17 mouse cellular contexts compared by ENCODE assay signal in genomic region chr6:52232984-52233545, GRCm38 (mm10). TPM values are rescaled to one million over a fixed set of nuclear protein-coding genes. Genes with fewer than 3 reads are reported as not detected.
A peak's percentile ranks its signal among the peaks of the same experiment; 100 is the strongest.
DNase-seq lines count a peak whose midpoint lies in the region; ATAC-seq and TF ChIP-seq lines count a peak whose summit lies in the region.
"Had no signal": no experiment of that assay in that cellular context is flagged by ENCODE, and none has a peak within 500 bp of the region (broad histone marks: within the 10 kb centered on the region; RNA-seq: fewer than 3 reads in every experiment).

No protein-coding gene starts in this region.

- CTCF ChIA-PET in Patski (lab: Charles Lee): interaction anchor here (0.6 to 1.6 kb wide), 5 partner anchors 9 to 231 kb away, joined by 3 to 8 read pairs (median 4); partner anchors contain the start of gene Hoxa7

- H3K27me3 ChIP-seq in kidney, postnatal 0 days (ENCODE audit: insufficient read depth, low read length): no peaks in the 10 kb centered on the region
- H3K27me3 ChIP-seq in Patski: no peaks in the 10 kb centered on the region
- H3K27me3 ChIP-seq in limb, embryonic 15.5 days: no peaks in the 10 kb centered on the region; the same call in 1 of the 2 replicates

- H3K9me3 ChIP-seq in kidney, postnatal 0 days (replicated peaks; ENCODE audit: low read length): no peaks in the 10 kb centered on the region
- no peaks in the 10 kb centered on the region for H3K9me3 ChIP-seq in limb, embryonic 15.5 days
- H3K9me3 ChIP-seq: hindbrain, embryonic 12.5 days; midbrain, embryonic 15.5 days had no signal

- H3K27ac ChIP-seq in gastrocnemius, adult 2 months: peak overlapping the region; percentile 93
- peak overlapping the region; percentile 97 for H3K27ac ChIP-seq in kidney, postnatal 0 days
- H3K27ac ChIP-seq in limb, embryonic 15.5 days: peak overlapping the region; percentile 96
- H3K27ac ChIP-seq: hindbrain, embryonic 12.5 days; midbrain, embryonic 15.5 days had no signal

- intact Hi-C loops in gastrocnemius, adult 2 months (cut with DNase I): no loop called here

- under 1% methylated on average over 23 of the region's 23 CpGs for WGBS in kidney, postnatal 0 days
- 1% methylated on average over 23 of the region's 23 CpGs for WGBS in limb, embryonic 15.5 days

- DNase-seq in gastrocnemius, adult 2 months: peak; percentile 61
- DNase-seq in gastrocnemius, adult 18-20 months (ENCODE audit: low spot score): no peak
- no peak for DNase-seq in kidney, postnatal 0 days (ENCODE audit: low spot score)
- DNase-seq in kidney, adult 18-20 months: no peak
- peak; percentile 17 for DNase-seq in Patski (ENCODE audit: low read depth, low spot score)
- DNase-seq in thymus, postnatal 14 days: no peak
- DNase-seq in spleen, adult 12 weeks (ENCODE audit: low spot score): no peak
- DNase-seq: cerebellum, postnatal 36 days; thymus, postnatal 36 days had no signal

- no peaks in the 10 kb centered on the region; the same call in 1 of the 2 replicates for H3K36me3 ChIP-seq in kidney, postnatal 0 days (ENCODE audit: insufficient read depth, low read length)
- no peaks in the 10 kb centered on the region for H3K36me3 ChIP-seq in limb, embryonic 15.5 days
- H3K36me3 ChIP-seq: hindbrain, embryonic 12.5 days; midbrain, embryonic 15.5 days had no signal

- in situ Hi-C loops in Patski (cut with MboI; ENCODE audit: low pct_unique_long_range_greater_than_20kb): loop anchor here (25.0 kb wide), 1 partner anchor 1246 kb away; no protein-coding TSS in a partner anchor

- H3K4me1 ChIP-seq in kidney, postnatal 0 days (replicated peaks; ENCODE audit: insufficient read depth, low read length): peaks cover 4% of the 10 kb centered on the region; the same call in 1 of the 2 replicates
- H3K4me1 ChIP-seq in limb, embryonic 15.5 days: peaks cover 27% of the 10 kb centered on the region
- H3K4me1 ChIP-seq: hindbrain, embryonic 12.5 days; midbrain, embryonic 15.5 days had no signal

- POLR2A ChIA-PET in Patski (lab: Charles Lee): interaction anchor here (0.6 to 37.4 kb wide), 6 partner anchors 6 to 610 kb away, joined by 4 to 778 read pairs (median 193); partner anchors contain the start of genes 5730596B20Rik, Gm28308, Hoxa10 and Hoxa11

- no peak for ATAC-seq in kidney, postnatal 0 days (replicated peaks; ENCODE audit: low FRiP score, low read depth)
- no peak for ATAC-seq in Patski
- ATAC-seq in limb, embryonic 15.5 days (ENCODE audit: insufficient number of reproducible peaks, low FRiP score, low TSS enrichment, low read depth): no peak
- ATAC-seq: midbrain, embryonic 15.5 days had no signal

- H3K9ac ChIP-seq in kidney, postnatal 0 days (ENCODE audit: low read depth, low read length): peak overlapping the region; percentile 98
- H3K9ac ChIP-seq in limb, embryonic 15.5 days: peak overlapping the region; percentile 85
- H3K9ac ChIP-seq: hindbrain, embryonic 12.5 days; midbrain, embryonic 15.5 days had no signal

- no peak for TF ChIP-seq CTCF in gastrocnemius, adult 2 months (IDR thresholded peaks at IDR 0.05)
- TF ChIP-seq CTCF in kidney, postnatal 0 days (IDR thresholded peaks at IDR 0.05; ENCODE audit: low read depth): no peak
- TF ChIP-seq CTCF in Patski (IDR thresholded peaks at IDR 0.05): no peak

- peak overlapping the region; percentile 92 for H3K4me2 ChIP-seq in kidney, postnatal 0 days (ENCODE audit: low read length)
- H3K4me2 ChIP-seq in limb, embryonic 15.5 days: peak overlapping the region; percentile 67
- H3K4me2 ChIP-seq: hindbrain, embryonic 12.5 days; midbrain, embryonic 15.5 days had no signal

- peak overlapping the region; percentile 76 for H3K4me3 ChIP-seq in gastrocnemius, adult 2 months
- peak overlapping the region; percentile 85 for H3K4me3 ChIP-seq in kidney, postnatal 0 days (replicated peaks; ENCODE audit: low read depth, low read length)
- H3K4me3 ChIP-seq in limb, embryonic 15.5 days: peak overlapping the region; percentile 59
- H3K4me3 ChIP-seq: hindbrain, embryonic 12.5 days; midbrain, embryonic 15.5 days had no signal

RNA-seq across cellular contexts. Expression of gene Hoxa9, which starts 2.2 kb away (rescaled TPM):
- total RNA-seq in gastrocnemius, adult 2 months (2021): 1 to 10 TPM; 7.5 to 8.8 TPM
- 1 to 10 TPM; 7.2 to 7.4 TPM for total RNA-seq in gastrocnemius, adult 18-20 months (2021)
- polyA plus RNA-seq in kidney, postnatal 0 days (2015; fragmentation: Nextera tagmentation; extraction: Ambion mirVana): 57.3 and 57.8 TPM in 2 replicates
- polyA plus RNA-seq in Patski (2021): 76.7 TPM
- 30.8 and 34.0 TPM in 2 replicates for polyA plus RNA-seq in limb, embryonic 15.5 days (2015; fragmentation: Nextera tagmentation; extraction: Ambion mirVana)
- total RNA-seq: layer of hippocampus, adult 8-10 months; left cerebral cortex, postnatal 25 days; MEL had no signal
- polyA plus RNA-seq: midbrain, embryonic 15.5 days had no signal

RNA-seq across cellular contexts. Expression of gene Hoxa10, which starts 7.6 kb away (rescaled TPM):
- 10 to 100 TPM; 17.4 to 17.7 TPM for total RNA-seq in gastrocnemius, adult 2 months (2021)
- 10 to 100 TPM; 13.7 to 15.0 TPM for total RNA-seq in gastrocnemius, adult 18-20 months (2021)
- polyA plus RNA-seq in kidney, postnatal 0 days (2015; fragmentation: Nextera tagmentation; extraction: Ambion mirVana): 175 and 183 TPM in 2 replicates
- polyA plus RNA-seq in Patski (2021): 104 TPM
- 86.8 and 108 TPM in 2 replicates for polyA plus RNA-seq in limb, embryonic 15.5 days (2015; fragmentation: Nextera tagmentation; extraction: Ambion mirVana)
- total RNA-seq: layer of hippocampus, adult 8-10 months; left cerebral cortex, postnatal 25 days; MEL had no signal
- polyA plus RNA-seq: hindbrain, embryonic 12.5 days; lung, embryonic 16.5 days; spleen, adult 2 months had no signal

RNA-seq across cellular contexts. Expression of gene Hoxa7, which starts 11.4 kb away (rescaled TPM):
- 1 to 10 TPM; 4.7 to 5.0 TPM for total RNA-seq in gastrocnemius, adult 2 months (2021)
- total RNA-seq in gastrocnemius, adult 18-20 months (2021): 1 to 10 TPM; 4.7 to 5.0 TPM
- polyA plus RNA-seq in kidney, postnatal 0 days (2015; fragmentation: Nextera tagmentation; extraction: Ambion mirVana): 29.7 and 31.7 TPM in 2 replicates
- polyA plus RNA-seq in Patski (2021): 51.6 TPM
- 12.0 and 12.9 TPM in 2 replicates for polyA plus RNA-seq in limb, embryonic 15.5 days (2015; fragmentation: Nextera tagmentation; extraction: Ambion mirVana)
- total RNA-seq: layer of hippocampus, adult 8-10 months; left cerebral cortex, postnatal 25 days; MEL had no signal
- polyA plus RNA-seq: midbrain, embryonic 15.5 days had no signal

RNA-seq across cellular contexts. Expression of gene Hoxa11, which starts 12.5 kb away (rescaled TPM):
- 1 to 10 TPM; 1.0 to 4.3 TPM for total RNA-seq in gastrocnemius, adult 2 months (2021)
- 1 to 10 TPM; 2.1 to 2.9 TPM for total RNA-seq in gastrocnemius, adult 18-20 months (2021)
- polyA plus RNA-seq in kidney, postnatal 0 days (2015; fragmentation: Nextera tagmentation; extraction: Ambion mirVana): 24.7 and 27.7 TPM in 2 replicates
- 19.3 TPM for polyA plus RNA-seq in Patski (2021)
- 23.3 and 33.4 TPM in 2 replicates for polyA plus RNA-seq in limb, embryonic 15.5 days (2015; fragmentation: Nextera tagmentation; extraction: Ambion mirVana)
- total RNA-seq: layer of hippocampus, adult 8-10 months; left cerebral cortex, postnatal 25 days; MEL had no signal
- polyA plus RNA-seq: hindbrain, embryonic 12.5 days; lung, embryonic 16.5 days; spleen, adult 2 months had no signal

RNA-seq across cellular contexts. Expression of gene Gm28308, which starts 19.9 kb away (rescaled TPM):
- total RNA-seq in gastrocnemius, adult 2 months (2021): under 1 TPM in 1 of 2 experiments, not detected in 1; 0.82 TPM
- total RNA-seq in gastrocnemius, adult 18-20 months (2021): under 1 TPM in 1 of 2 experiments, not detected in 1; 0.39 TPM
- 0.66 and 2.1 TPM in 2 replicates for polyA plus RNA-seq in kidney, postnatal 0 days (2015; fragmentation: Nextera tagmentation; extraction: Ambion mirVana)
- 8.7 TPM for polyA plus RNA-seq in Patski (2021)
- 0.70 TPM in 1 of 2 replicates, not detected in the other for polyA plus RNA-seq in limb, embryonic 15.5 days (2015; fragmentation: Nextera tagmentation; extraction: Ambion mirVana)
- total RNA-seq: layer of hippocampus, adult 8-10 months; left cerebral cortex, postnatal 25 days; MEL had no signal
- polyA plus RNA-seq: hindbrain, embryonic 12.5 days; lung, embryonic 16.5 days; midbrain, embryonic 15.5 days; spleen, adult 2 months had no signal

Comparison
In these comparisons a context has a peak if more than half of its experiments do, and no peak if none do; other contexts are left out.
1. DNase-seq: peak in gastrocnemius, adult 2 months (single experiment) and Patski (single experiment); none in gastrocnemius, adult 18-20 months (single experiment), kidney, postnatal 0 days (single experiment), kidney, adult 18-20 months (single experiment), thymus, postnatal 14 days (single experiment) and spleen, adult 12 weeks (single experiment).
2. Peak in every context shown above with its lines, with median percentiles within 50 percentile points of each other: H3K27ac ChIP-seq and H3K4me3 ChIP-seq.